Mouse (Mus musculus) stomach, postnatal 0 days (tissue): ENCODE measurements around the gene Unc80.

ENCODE experiments used
- CTCF ChIP-seq: IDR thresholded peaks from 2 replicates; pipeline ENCODE4 v1.5.1; 2016; ENCODE audit warnings: antibody characterized with exemption, low read depth, mild to moderate bottlenecking, moderate library complexity
- EP300 ChIP-seq: optimal IDR thresholded peaks from 2 replicates; pipeline ENCODE3; 2016; ENCODE audit warnings: antibody characterized with exemption

DNA sequence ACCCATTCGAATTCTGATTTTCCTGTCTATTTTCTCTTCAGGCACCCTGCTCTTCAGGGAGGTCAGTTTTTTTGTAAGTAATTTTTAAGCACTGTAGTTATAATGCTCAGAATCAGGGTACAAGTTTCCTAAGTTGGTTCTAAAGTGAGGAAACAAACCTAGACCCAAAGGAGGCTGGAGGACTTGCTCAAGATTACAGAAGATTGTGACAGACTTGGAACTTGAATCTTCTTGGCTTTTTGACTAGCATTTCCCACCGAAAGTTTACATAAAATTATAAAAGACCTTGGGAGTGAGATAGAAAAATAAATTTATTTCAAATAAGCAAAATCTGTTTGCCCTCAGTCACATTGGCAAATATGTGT lies 233.4 kb downstream of the Unc80 start:
- TF ChIP-seq CTCF (no peak), EP300 (no peak)
